8 mouse cellular contexts compared by ENCODE assay signal in the genomic region with DNA sequence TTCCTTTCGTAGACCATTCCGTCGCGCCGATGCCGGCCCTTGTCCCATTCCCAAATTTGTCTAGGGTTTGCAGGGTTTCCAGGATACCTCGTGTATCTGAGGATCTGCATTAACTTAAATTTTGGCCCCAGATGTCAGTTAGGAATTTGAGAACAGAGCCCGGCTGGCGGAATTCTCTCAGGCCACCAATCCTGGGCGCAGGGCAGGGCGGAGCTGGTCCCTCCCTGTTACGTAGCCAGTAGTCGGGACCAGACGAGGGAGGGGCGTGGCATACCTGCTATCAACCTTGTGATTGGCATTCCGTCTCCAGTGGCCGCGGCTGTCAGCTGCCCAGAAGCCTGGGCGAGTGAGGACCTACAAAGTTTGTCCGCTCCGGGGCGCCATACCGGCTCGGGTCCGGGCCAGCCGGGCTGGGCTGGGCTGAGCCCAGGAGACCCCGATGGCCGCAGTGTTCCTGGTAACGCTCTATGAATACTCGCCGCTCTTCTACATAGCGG. TPM values are rescaled to one million over a fixed set of nuclear protein-coding genes. Genes with fewer than 3 reads are reported as not detected.
DNase-seq lines count a peak whose midpoint lies in the region; ATAC-seq and TF ChIP-seq lines count a peak whose summit lies in the region.

Gene Cgrrf1, plus strand, starts transcription at position 289 of the 497 bp plus-strand sequence.

- peak; percentile 90 for DNase-seq in CD4-positive helper T cell, adult 2 months (ENCODE audit: low read depth, low spot score)
- peak; percentile 45 for DNase-seq in brain, embryonic 18.5 days (ENCODE audit: low read depth, low spot score)
- DNase-seq in kidney, postnatal 0 days (ENCODE audit: low spot score): peak; percentile 99
- DNase-seq in liver, embryonic 11.5 days (ENCODE audit: low spot score): peak; percentile 92
- peak; percentile 87 for DNase-seq in naive thymus-derived CD4-positive, alpha-beta T cell, adult 2 months (ENCODE audit: low read depth)

- H3K4me2 ChIP-seq in heart, embryonic 12.5 days: peak within 1 kb of the TSS; percentile 76
- peak within 1 kb of the TSS; percentile 73 for H3K4me2 ChIP-seq in kidney, postnatal 0 days (ENCODE audit: low read length)
- H3K4me2 ChIP-seq in liver, embryonic 11.5 days: peak within 1 kb of the TSS; percentile 65
- H3K4me2 ChIP-seq in stomach, embryonic 14.5 days (replicated peaks; ENCODE audit: low read depth, low read length): peak within 1 kb of the TSS; percentile 83

- H3K9me3 ChIP-seq in heart, embryonic 12.5 days (replicated peaks): no peaks in the 10 kb centered on the region
- H3K9me3 ChIP-seq in kidney, postnatal 0 days (replicated peaks; ENCODE audit: low read length): no peaks in the 10 kb centered on the region
- H3K9me3 ChIP-seq in liver, embryonic 11.5 days (ENCODE audit: control insufficient read depth, low read length): no peaks in the 10 kb centered on the region
- no peaks in the 10 kb centered on the region for H3K9me3 ChIP-seq in stomach, embryonic 14.5 days (ENCODE audit: control insufficient read depth, low read depth, low read length)

- H3K4me3 ChIP-seq in heart, embryonic 12.5 days: peak within 1 kb of the TSS; percentile 100
- H3K4me3 ChIP-seq in kidney, postnatal 0 days (replicated peaks; ENCODE audit: low read depth, low read length): peak within 1 kb of the TSS; percentile 87
- peak within 1 kb of the TSS; percentile 95 for H3K4me3 ChIP-seq in liver, embryonic 11.5 days (ENCODE audit: low read depth, low read length)
- H3K4me3 ChIP-seq in stomach, embryonic 14.5 days (ENCODE audit: low read depth, low read length): peak within 1 kb of the TSS; percentile 88

- peak within 1 kb of the TSS; percentile 97 for H3K9ac ChIP-seq in heart, embryonic 12.5 days
- peak within 1 kb of the TSS; percentile 93 for H3K9ac ChIP-seq in kidney, postnatal 0 days (ENCODE audit: low read depth, low read length)
- H3K9ac ChIP-seq in liver, embryonic 11.5 days (ENCODE audit: low read depth, low read length): peak within 1 kb of the TSS; percentile 88
- H3K9ac ChIP-seq in stomach, embryonic 14.5 days (replicated peaks; ENCODE audit: low read depth, low read length): peak within 1 kb of the TSS; percentile 77

- no peaks in the 10 kb centered on the region for H3K27me3 ChIP-seq in heart, embryonic 12.5 days (replicated peaks)
- H3K27me3 ChIP-seq in kidney, postnatal 0 days (ENCODE audit: insufficient read depth, low read length): no peaks in the 10 kb centered on the region
- H3K27me3 ChIP-seq in liver, embryonic 11.5 days (replicated peaks; ENCODE audit: control insufficient read depth, insufficient read depth, low read length): no peaks in the 10 kb centered on the region
- H3K27me3 ChIP-seq in stomach, embryonic 14.5 days (ENCODE audit: control insufficient read depth, insufficient read depth, low read length): no peaks in the 10 kb centered on the region

- peak; percentile 62 for TF ChIP-seq CTCF in kidney, postnatal 0 days (IDR thresholded peaks at IDR 0.05; ENCODE audit: low read depth)

- WGBS in heart, embryonic 12.5 days: under 1% methylated on average over 32 of the region's 32 CpGs
- 0% methylated on average over 32 of the region's 32 CpGs for WGBS in kidney, postnatal 0 days
- under 1% methylated on average over 32 of the region's 32 CpGs for WGBS in liver, embryonic 11.5 days
- under 1% methylated on average over 32 of the region's 32 CpGs for WGBS in stomach, embryonic 14.5 days

- peak within 1 kb of the TSS; percentile 75 for H3K27ac ChIP-seq in heart, embryonic 12.5 days (ENCODE audit: poor library complexity, severe bottlenecking)
- H3K27ac ChIP-seq in kidney, postnatal 0 days: peak within 1 kb of the TSS; percentile 69
- H3K27ac ChIP-seq in liver, embryonic 11.5 days (ENCODE audit: low read depth, low read length): peak within 1 kb of the TSS; percentile 75
- peak within 1 kb of the TSS; percentile 41; the same call in 1 of the 2 replicates for H3K27ac ChIP-seq in stomach, embryonic 14.5 days (ENCODE audit: low read length)

- ATAC-seq in erythroid progenitor cell, adult 5-6 weeks (replicated peaks; ENCODE audit: low FRiP score, poor library complexity, severe bottlenecking): peak; percentile 93
- ATAC-seq in heart, embryonic 12.5 days (ENCODE audit: insufficient number of reproducible peaks, low FRiP score): peak; percentile 99
- ATAC-seq in kidney, postnatal 0 days (replicated peaks; ENCODE audit: low FRiP score, low read depth): peak; percentile 99
- ATAC-seq in liver, embryonic 11.5 days (replicated peaks; ENCODE audit: low FRiP score): peak; percentile 98
- peak; percentile 99 for ATAC-seq in stomach, embryonic 14.5 days (ENCODE audit: insufficient number of reproducible peaks, insufficient read depth, low FRiP score, low read depth)

- peaks cover 12% of the 10 kb centered on the region for H3K4me1 ChIP-seq in heart, embryonic 12.5 days (replicated peaks)
- peaks cover 2% of the 10 kb centered on the region; the same call in 1 of the 2 replicates for H3K4me1 ChIP-seq in kidney, postnatal 0 days (replicated peaks; ENCODE audit: insufficient read depth, low read length)
- H3K4me1 ChIP-seq in liver, embryonic 11.5 days (replicated peaks; ENCODE audit: control insufficient read depth, insufficient read depth, low read length): peaks cover 17% of the 10 kb centered on the region
- no peaks in the 10 kb centered on the region; the same call in 1 of the 2 replicates for H3K4me1 ChIP-seq in stomach, embryonic 14.5 days (ENCODE audit: control insufficient read depth, insufficient read depth, low read length)

- no peaks in the 10 kb centered on the region for H3K36me3 ChIP-seq in heart, embryonic 12.5 days
- no peaks in the 10 kb centered on the region for H3K36me3 ChIP-seq in kidney, postnatal 0 days (ENCODE audit: insufficient read depth, low read length)
- no peaks in the 10 kb centered on the region for H3K36me3 ChIP-seq in liver, embryonic 11.5 days (ENCODE audit: control insufficient read depth, insufficient read depth, low read length)
- H3K36me3 ChIP-seq in stomach, embryonic 14.5 days (ENCODE audit: control insufficient read depth, insufficient read depth, low read length): no peaks in the 10 kb centered on the region

RNA-seq across cellular contexts. Expression of gene Cgrrf1, which starts in this region (rescaled TPM):
- 47.4 and 49.4 TPM in 2 replicates for total RNA-seq in erythroid progenitor cell, adult 5-6 weeks (2015; ENCODE audit: low replicate concordance)
- 51.3 and 56.2 TPM in 2 replicates for total RNA-seq in erythroid progenitor cell, adult 5-6 weeks (2017; ENCODE audit: low replicate concordance)
- 26.3 and 26.8 TPM in 2 replicates for polyA plus RNA-seq in heart, embryonic 12.5 days (2016; fragmentation: Nextera tagmentation; extraction: Ambion mirVana)
- 41.9 and 44.0 TPM in 2 replicates for polyA plus RNA-seq in kidney, postnatal 0 days (2015; fragmentation: Nextera tagmentation; extraction: Ambion mirVana)
- 23.1 and 24.4 TPM in 2 replicates for polyA plus RNA-seq in liver, embryonic 11.5 days (2014; fragmentation: Nextera tagmentation; extraction: Ambion mirVana)
- polyA plus RNA-seq in stomach, embryonic 14.5 days (2014; fragmentation: Nextera tagmentation; extraction: Ambion mirVana): 24.3 and 30.6 TPM in 2 replicates

Comparison
In these comparisons a context has a peak if more than half of its experiments do, and no peak if none do; other contexts are left out.
1. Peak in every context shown above with its lines: DNase-seq, ATAC-seq, H3K4me3 ChIP-seq and H3K27ac ChIP-seq.
2. DNase-seq: peak in every context shown above with its lines; median percentile 99 in kidney, postnatal 0 days; 92 in liver, embryonic 11.5 days; 90 in CD4-positive helper T cell, adult 2 months; 87 in naive thymus-derived CD4-positive, alpha-beta T cell, adult 2 months; 45 in brain, embryonic 18.5 days.